Mouse (Mus musculus) MEL (cell line): Measurements from ENCODE around the gene Golph3l. TPM values are rescaled to one million over a fixed set of nuclear protein-coding genes. Genes with fewer than 3 reads are reported as not detected.
"Not testable (repeated sequence)": the region's sequence is repeated elsewhere in the genome, so short reads cannot be mapped to it uniquely, and the experiment has no call there.

ENCODE experiments used
- DNase-seq: peaks from one replicate; pipeline ENCODE4 v3.0.0; 2011; ENCODE audit warnings: low read depth, low spot score
- H3K27ac ChIP-seq: 2 replicates; pipeline ENCODE4 v1.5.1; 2012; ENCODE audit warnings: low read depth, mild to moderate bottlenecking, control low read depth, low read length, moderate library complexity; ENCODE audit not compliant: control insufficient read depth
- H3K27me3 ChIP-seq, 2 experiments: fragments of 150-350 bp in 1 of 2; sonication (generic) in 1 of 2; 2 replicates each; pipeline ENCODE4 v1.6.1; 2012; ENCODE audit warnings: low read length in 2 of 2, mild to moderate bottlenecking in 2 of 2, improper control_type of control experiment in 1 of 2, moderate library complexity in 1 of 2; ENCODE audit not compliant: insufficient read depth in 2 of 2, control insufficient read depth in 1 of 2
- H3K36me3 ChIP-seq, 2 experiments: 2 replicates each; pipeline ENCODE4 v1.6.1; 2012 to 2014; ENCODE audit warnings: low read length in 2 of 2, improper control_type of control experiment in 1 of 2, inconsistent platforms in 1 of 2, mild to moderate bottlenecking in 1 of 2; ENCODE audit not compliant: insufficient read depth in 2 of 2, control insufficient read depth in 1 of 2
- H3K4me1 ChIP-seq, 2 experiments: fragments of 150-350 bp in 1 of 2; sonication (generic) in 1 of 2; 2 replicates each; pipeline ENCODE4 v1.6.1; 2012; ENCODE audit warnings: low read length in 2 of 2, improper control_type of control experiment in 1 of 2, mild to moderate bottlenecking in 1 of 2; ENCODE audit not compliant: insufficient read depth in 2 of 2, control insufficient read depth in 1 of 2
- H3K4me3 ChIP-seq, 2 experiments: fragments of 150-350 bp in 1 of 2; sonication (generic) in 1 of 2; 2 replicates each; pipeline ENCODE4 v1.5.1; 2012; ENCODE audit warnings: low read depth in 2 of 2, low read length in 2 of 2, mild to moderate bottlenecking in 2 of 2, moderate library complexity in 2 of 2, control low read depth in 1 of 2, improper control_type of control experiment in 1 of 2; ENCODE audit not compliant: control insufficient read depth in 1 of 2, insufficient read depth in 1 of 2
- H3K79me2 ChIP-seq: 2 replicates; pipeline ENCODE4 v1.6.1; 2012; ENCODE audit warnings: mild to moderate bottlenecking, low read length, moderate library complexity; ENCODE audit not compliant: control insufficient read depth, poor library complexity, insufficient read depth
- H3K9ac ChIP-seq: 2 replicates; pipeline ENCODE4 v1.6.1; 2012; ENCODE audit warnings: low read depth, mild to moderate bottlenecking, control low read depth, low read length, moderate library complexity; ENCODE audit not compliant: control insufficient read depth, poor library complexity, severe bottlenecking
- H3K9me3 ChIP-seq: fragments of 150-350 bp; sonication (generic); replicated peaks from 2 replicates; pipeline ENCODE4 v1.6.1; 2012; ENCODE audit warnings: mild to moderate bottlenecking, low read length, improper control_type of control experiment, moderate library complexity; ENCODE audit not compliant: insufficient read depth
- CHD2 ChIP-seq: IDR thresholded peaks from 2 replicates; pipeline ENCODE4 v1.6.1; 2011; ENCODE audit warnings: low read length, improper control_type of control experiment
- ELF1 ChIP-seq: IDR thresholded peaks from 2 replicates; pipeline ENCODE4 v1.6.1; 2014; ENCODE audit warnings: low read depth, mild to moderate bottlenecking, inconsistent platforms, low read length, improper control_type of control experiment, moderate library complexity
- GABPA ChIP-seq: IDR thresholded peaks from 2 replicates; pipeline ENCODE4 v1.6.1; 2012; ENCODE audit warnings: low read depth, mild to moderate bottlenecking, inconsistent platforms, low read length, improper control_type of control experiment, moderate library complexity
- GATA1 ChIP-seq: IDR thresholded peaks from 2 replicates; pipeline ENCODE4 v1.6.1; 2011; ENCODE audit warnings: low read depth, low read length, improper control_type of control experiment
- JUND ChIP-seq: IDR thresholded peaks from 2 replicates; pipeline ENCODE4 v1.6.1; 2011; ENCODE audit warnings: low read depth, mild to moderate bottlenecking, improper control_type of control experiment, low read length
- KAT2A ChIP-seq: conservative IDR thresholded peaks from 2 replicates; pipeline ENCODE4 v1.6.1; 2012; ENCODE audit warnings: low read depth, low read length, improper control_type of control experiment, inconsistent platforms
- MAFK ChIP-seq: IDR thresholded peaks from 2 replicates; pipeline ENCODE4 v1.6.1; 2011; ENCODE audit warnings: low read depth, mild to moderate bottlenecking, low read length, improper control_type of control experiment, borderline replicate concordance
- POLR2A ChIP-seq, 2 experiments: IDR thresholded peaks; 2 replicates each; pipeline ENCODE4 v1.6.1; 2011 to 2012; ENCODE audit warnings: low read length in 2 of 2, mild to moderate bottlenecking in 2 of 2, control low read depth in 1 of 2, improper control_type of control experiment in 1 of 2, low read depth in 1 of 2, moderate library complexity in 1 of 2; ENCODE audit not compliant: control insufficient read depth in 1 of 2, insufficient read depth in 1 of 2, poor library complexity in 1 of 2
- RCOR1 ChIP-seq: IDR thresholded peaks from 2 replicates; pipeline ENCODE4 v1.6.1; 2012; ENCODE audit warnings: low read depth, mild to moderate bottlenecking, inconsistent platforms, low read length, improper control_type of control experiment
- TAL1 ChIP-seq: IDR thresholded peaks from 2 replicates; pipeline ENCODE4 v1.6.1; 2012; ENCODE audit warnings: mild to moderate bottlenecking, inconsistent platforms, low read length, moderate library complexity, mixed read lengths
- TBP ChIP-seq: IDR thresholded peaks from 2 replicates; pipeline ENCODE4 v1.8.0; 2011; ENCODE audit warnings: low read depth, low read length, improper control_type of control experiment
- TCF12 ChIP-seq: IDR thresholded peaks from 2 replicates; pipeline ENCODE4 v1.6.1; 2014; ENCODE audit warnings: low read depth, mild to moderate bottlenecking, inconsistent platforms, low read length, improper control_type of control experiment, moderate library complexity
- UBTF ChIP-seq: IDR thresholded peaks from 2 replicates; pipeline ENCODE4 v1.6.1; 2012; ENCODE audit warnings: low read depth, mild to moderate bottlenecking, inconsistent platforms, low read length, improper control_type of control experiment, moderate library complexity, borderline replicate concordance; ENCODE audit not compliant: insufficient read depth
- USF2 ChIP-seq, 2 experiments: IDR thresholded peaks; 2 replicates each; pipeline ENCODE4 v1.6.1; 2011 to 2012; ENCODE audit warnings: improper control_type of control experiment in 2 of 2, low read length in 2 of 2, borderline replicate concordance in 1 of 2, inconsistent platforms in 1 of 2, low read depth in 1 of 2, mild to moderate bottlenecking in 1 of 2; ENCODE audit not compliant: insufficient read depth in 1 of 2
- polyA plus RNA-seq, 2 experiments: library from polyadenylated mRNA; stranded (reverse) in 1 of 2; unstranded in 1 of 2; fragments of >175 nt in 1 of 2; fragments of >200 nt in 1 of 2; gene quantifications; 2 replicates each; pipeline versions ENCODE4 v1.2.1 to v1.2.4; 2012; ENCODE audit warnings: low replicate concordance in 2 of 2, low read depth in 1 of 2; ENCODE audit not compliant: insufficient read length in 2 of 2, insufficient read depth in 1 of 2, missing spikeins in 1 of 2
- total RNA-seq: library from RNA; depleted of rRNA; stranded (reverse); fragments of 300-350 nt; gene quantifications from 2 replicates; pipeline ENCODE4 v1.2.3, GENCODE M21; 2012

The Golph3l gene
- total and polyA plus RNA-seq, 3 experiments, result 43.8 to 45.1 TPM; not detected in 1

DNA sequence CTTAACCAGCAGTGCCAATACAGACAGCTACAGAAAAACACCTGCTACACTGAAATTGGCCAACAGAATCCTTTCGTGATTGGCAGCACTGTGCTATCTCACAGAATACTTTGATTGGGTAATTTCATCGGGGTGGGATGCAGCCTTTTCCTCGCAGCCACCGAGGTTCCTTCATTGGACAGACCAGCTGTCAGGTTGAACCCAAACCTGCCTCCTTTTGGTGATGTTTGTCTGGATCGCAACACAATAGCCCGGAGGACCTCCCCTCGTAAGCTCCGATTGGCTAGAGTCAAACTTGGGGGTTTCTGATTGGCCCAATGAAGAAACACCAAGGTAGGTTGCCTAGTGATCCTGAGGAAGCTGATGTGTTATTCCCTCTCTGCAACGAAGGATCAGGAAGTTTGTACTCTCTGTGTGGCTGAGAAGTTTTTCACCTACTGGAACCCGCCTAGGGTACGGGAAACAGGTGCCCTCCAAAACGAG is at the start of gene Golph3l (continued):
- no peak for TF ChIP-seq GABPA
- peak; percentile 81 for TF ChIP-seq GATA1
- peak; percentile 48 to 95; a peak in 2 of 4 replicates for TF ChIP-seq POLR2A (IDR thresholded peaks at IDR 0.05; ENCODE audit: control insufficient read depth in 1 of 2, insufficient read depth in 1 of 2, low read depth in 1 of 2, low read length in 2 of 2, poor library complexity in 1 of 2)
- TF ChIP-seq, all 39 proteins: peak for 20

DNA sequence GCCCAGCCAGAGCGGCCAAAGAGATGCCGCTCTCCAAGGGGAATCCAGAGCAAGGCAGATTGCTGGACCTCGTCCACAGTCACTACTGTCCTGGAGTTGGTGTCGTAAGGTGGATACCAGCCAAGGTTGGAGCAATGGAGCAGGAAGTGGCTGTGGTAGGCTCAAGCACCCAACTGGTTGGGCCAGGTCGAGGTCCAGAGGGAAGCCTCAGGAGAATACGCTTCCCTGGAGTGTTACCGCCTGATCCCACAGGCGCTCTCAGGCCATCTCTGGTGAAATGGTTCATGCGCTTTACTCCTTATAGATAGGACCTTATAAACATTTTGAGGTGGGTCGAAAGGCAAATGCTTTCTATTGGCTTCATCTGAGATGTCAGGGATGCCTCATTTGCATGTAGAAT is 49.8 kb upstream of the Golph3l start:
- DNase-seq, result no peak
- TF ChIP-seq RCOR1 (no peak), GABPA (no peak), UBTF (no peak), CHD2 (no peak), JUND (no peak), TBP (no peak), ELF1 (no peak)
- no peaks in the 10 kb centered on the region for H3K9me3 ChIP-seq
- H3K4me1 ChIP-seq, result no peaks in the 10 kb centered on the region
- H3K36me3 ChIP-seq, result no peaks in the 10 kb centered on the region
- no peaks in the 10 kb centered on the region for H3K79me2 ChIP-seq
- no peak overlapping the region for H3K27ac ChIP-seq
- H3K9ac ChIP-seq, result no peak overlapping the region
- peaks cover 20 to 22% of the 10 kb centered on the region in 2 experiments for H3K27me3 ChIP-seq
- H3K4me3 ChIP-seq, result no peak overlapping the region

DNA sequence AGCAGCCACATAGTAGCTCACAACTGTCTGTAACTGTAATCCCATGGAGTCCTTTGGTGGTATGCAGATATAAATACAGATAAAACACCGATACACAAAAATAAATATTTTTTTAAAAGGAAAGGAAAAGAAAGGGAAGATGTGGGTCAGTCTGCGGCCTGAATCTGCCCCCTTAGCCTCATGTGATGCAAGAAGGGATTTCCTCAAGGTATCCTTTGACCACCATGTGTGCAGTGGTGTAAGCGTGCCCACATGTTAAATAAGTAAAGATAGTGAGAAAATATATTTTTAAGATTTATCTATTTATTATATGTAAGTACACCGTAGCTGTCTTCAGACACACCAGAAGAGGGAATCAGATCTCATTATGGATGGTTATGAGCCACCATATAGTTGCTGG is 48.9 kb upstream of the Golph3l start:
- no peak overlapping the region for H3K9ac ChIP-seq
- no peak overlapping the region for H3K4me3 ChIP-seq
- no peaks in the 10 kb centered on the region for H3K36me3 ChIP-seq
- H3K79me2 ChIP-seq, result no peaks in the 10 kb centered on the region
- TF ChIP-seq MAFK (no peak), TCF12 (no peak), USF2 (IDR thresholded peaks at IDR 0.05; ENCODE audit: borderline replicate concordance in 1 of 2, insufficient read depth in 1 of 2, low read depth in 1 of 2, low read length in 2 of 2) (no peak), TAL1 (no peak), POLR2A (IDR thresholded peaks at IDR 0.05; ENCODE audit: control insufficient read depth in 1 of 2, insufficient read depth in 1 of 2, low read depth in 1 of 2, low read length in 2 of 2, poor library complexity in 1 of 2) (no peak), KAT2A (no peak)
- no peaks in the 10 kb centered on the region for H3K4me1 ChIP-seq
- no peak overlapping the region for H3K27ac ChIP-seq
- peaks cover 23 to 24% of the 10 kb centered on the region in 2 experiments for H3K27me3 ChIP-seq
- H3K9me3 ChIP-seq, result no peaks in the 10 kb centered on the region
- DNase-seq, result no peak

DNA sequence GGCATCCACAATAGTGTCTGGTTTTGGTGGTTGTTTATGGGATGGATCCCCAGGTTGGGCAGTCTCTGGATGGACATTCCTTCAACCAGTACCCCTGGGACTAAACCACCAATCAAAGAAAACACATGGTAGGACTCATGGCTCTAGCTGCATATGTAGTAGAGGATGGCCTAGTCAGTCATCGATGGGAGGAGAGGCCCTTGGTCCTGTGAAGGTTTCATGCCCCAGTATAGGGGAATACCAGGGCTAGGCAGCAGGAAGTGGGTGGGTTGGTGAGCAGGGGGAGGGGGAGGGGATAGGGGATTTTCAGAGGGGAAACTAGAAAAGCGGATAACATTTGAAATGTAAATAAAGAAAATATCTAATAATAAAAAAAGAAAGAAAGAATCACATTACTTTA is 47.5 kb upstream of the Golph3l start:
- H3K4me3 ChIP-seq, DNase-seq, H3K4me1 ChIP-seq, H3K9ac ChIP-seq, H3K36me3 ChIP-seq, H3K9me3 ChIP-seq, H3K27ac ChIP-seq, H3K79me2 ChIP-seq: not testable (repeated sequence)
- peaks cover 26 to 27% of the 10 kb centered on the region in 2 experiments for H3K27me3 ChIP-seq
